Mouse (Mus musculus): ENCODE data around the gene Gm13285. TPM values are rescaled to one million over a fixed set of nuclear protein-coding genes. Genes with fewer than 3 reads are reported as not detected.
"Not testable (repeated sequence)": the region's sequence is repeated elsewhere in the genome, so short reads cannot be mapped to it uniquely, and the experiment has no call there.

Gene Gm13285
- polyA plus RNA-seq, 1 experiment from 2014 or later, result 0.17 TPM

DNA sequence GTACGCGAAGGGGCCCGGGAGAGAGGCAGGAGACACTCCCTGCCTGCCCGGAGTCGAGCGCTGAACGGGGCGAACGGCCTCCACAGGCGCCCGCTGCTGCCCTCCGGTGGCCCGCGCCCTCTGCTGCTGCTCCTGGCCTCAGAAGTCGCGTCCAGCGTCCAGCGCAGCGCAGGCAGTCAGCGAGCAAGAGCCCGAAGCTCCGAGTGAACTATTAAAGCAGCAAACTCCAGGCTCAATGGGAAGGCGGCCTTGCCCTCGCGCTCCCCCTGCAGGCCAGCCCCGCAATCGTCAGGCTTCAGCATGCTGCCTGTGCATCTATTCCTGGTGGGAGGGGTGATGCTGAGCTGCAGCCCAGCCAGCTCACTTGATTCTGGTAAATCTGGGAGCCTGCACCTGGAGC lies 14.1 kb upstream of the Gm13285 start, which contains the start of gene Gm13276:
Gm13276 (plus strand) TSS at position 301 of the 400 bp plus-strand sequence.
- H3K27ac ChIP-seq (replicated peaks; ENCODE audit: low read depth, low read length); H3K4me3 ChIP-seq (replicated peaks; ENCODE audit: low read depth, low read length); ATAC-seq (ENCODE audit: low FRiP score, low TSS enrichment); H3K4me2 ChIP-seq (ENCODE audit: low read length); H3K36me3 ChIP-seq (ENCODE audit: control insufficient read depth, insufficient read depth, low read length); H3K9me3 ChIP-seq (ENCODE audit: control insufficient read depth, low read length); H3K9ac ChIP-seq (replicated peaks; ENCODE audit: low read length); H3K4me1 ChIP-seq (ENCODE audit: control insufficient read depth, insufficient read depth, low read length); H3K27me3 ChIP-seq (ENCODE audit: control insufficient read depth, insufficient read depth, low read length); DNase-seq: not testable (repeated sequence)
- WGBS, result no CpG with 5 or more reads among the region's 27 CpGs

DNA sequence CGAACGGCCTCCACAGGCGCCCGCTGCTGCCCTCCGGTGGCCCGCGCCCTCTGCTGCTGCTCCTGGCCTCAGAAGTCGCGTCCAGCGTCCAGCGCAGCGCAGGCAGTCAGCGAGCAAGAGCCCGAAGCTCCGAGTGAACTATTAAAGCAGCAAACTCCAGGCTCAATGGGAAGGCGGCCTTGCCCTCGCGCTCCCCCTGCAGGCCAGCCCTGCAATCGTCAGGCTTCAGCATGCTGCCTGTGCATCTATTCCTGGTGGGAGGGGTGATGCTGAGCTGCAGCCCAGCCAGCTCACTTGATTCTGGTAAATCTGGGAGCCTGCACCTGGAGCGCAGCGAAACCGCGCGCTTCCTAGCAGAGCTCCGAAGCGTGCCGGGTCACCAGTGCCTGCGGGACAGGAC lies 11.1 kb upstream of the Gm13285 start, which contains the start of gene Gm13277:
Gm13277 (plus strand) TSS at position 231 of the 400 bp plus-strand sequence.
- not testable (repeated sequence) for H3K27ac ChIP-seq (replicated peaks; ENCODE audit: low read depth, low read length); H3K9me3 ChIP-seq (ENCODE audit: control insufficient read depth, low read length); ATAC-seq (ENCODE audit: low FRiP score, low TSS enrichment); H3K36me3 ChIP-seq (ENCODE audit: control insufficient read depth, insufficient read depth, low read length); H3K27me3 ChIP-seq (ENCODE audit: control insufficient read depth, insufficient read depth, low read length); H3K4me2 ChIP-seq (ENCODE audit: low read length); H3K4me3 ChIP-seq (replicated peaks; ENCODE audit: low read depth, low read length); H3K4me1 ChIP-seq (ENCODE audit: control insufficient read depth, insufficient read depth, low read length); H3K9ac ChIP-seq (replicated peaks; ENCODE audit: low read length); DNase-seq
- WGBS, result 0% methylated on average over 4 of the region's 28 CpGs

DNA sequence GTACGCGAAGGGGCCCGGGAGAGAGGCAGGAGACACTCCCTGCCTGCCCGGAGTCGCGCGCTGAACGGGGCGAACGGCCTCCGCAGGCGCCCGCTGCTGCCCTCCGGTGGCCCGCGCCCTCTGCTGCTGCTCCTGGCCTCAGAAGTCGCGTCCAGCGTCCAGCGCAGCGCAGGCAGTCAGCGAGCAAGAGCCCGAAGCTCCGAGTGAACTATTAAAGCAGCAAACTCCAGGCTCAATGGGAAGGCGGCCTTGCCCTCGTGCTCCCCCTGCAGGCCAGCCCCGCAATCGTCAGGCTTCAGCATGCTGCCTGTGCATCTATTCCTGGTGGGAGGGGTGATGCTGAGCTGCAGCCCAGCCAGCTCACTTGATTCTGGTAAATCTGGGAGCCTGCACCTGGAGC lies 8.2 kb upstream of the Gm13285 start, which contains the start of gene Gm13278:
Gm13278 (plus strand) TSS at position 301 of the 400 bp plus-strand sequence.
- H3K4me1 ChIP-seq (ENCODE audit: control insufficient read depth, insufficient read depth, low read length); H3K27me3 ChIP-seq (ENCODE audit: control insufficient read depth, insufficient read depth, low read length); H3K9ac ChIP-seq (replicated peaks; ENCODE audit: low read length); H3K27ac ChIP-seq (replicated peaks; ENCODE audit: low read depth, low read length); H3K4me3 ChIP-seq (replicated peaks; ENCODE audit: low read depth, low read length); H3K36me3 ChIP-seq (ENCODE audit: control insufficient read depth, insufficient read depth, low read length); ATAC-seq (ENCODE audit: low FRiP score, low TSS enrichment); H3K9me3 ChIP-seq (ENCODE audit: control insufficient read depth, low read length); H3K4me2 ChIP-seq (ENCODE audit: low read length); DNase-seq: not testable (repeated sequence)
- WGBS, result no CpG with 5 or more reads among the region's 28 CpGs

DNA sequence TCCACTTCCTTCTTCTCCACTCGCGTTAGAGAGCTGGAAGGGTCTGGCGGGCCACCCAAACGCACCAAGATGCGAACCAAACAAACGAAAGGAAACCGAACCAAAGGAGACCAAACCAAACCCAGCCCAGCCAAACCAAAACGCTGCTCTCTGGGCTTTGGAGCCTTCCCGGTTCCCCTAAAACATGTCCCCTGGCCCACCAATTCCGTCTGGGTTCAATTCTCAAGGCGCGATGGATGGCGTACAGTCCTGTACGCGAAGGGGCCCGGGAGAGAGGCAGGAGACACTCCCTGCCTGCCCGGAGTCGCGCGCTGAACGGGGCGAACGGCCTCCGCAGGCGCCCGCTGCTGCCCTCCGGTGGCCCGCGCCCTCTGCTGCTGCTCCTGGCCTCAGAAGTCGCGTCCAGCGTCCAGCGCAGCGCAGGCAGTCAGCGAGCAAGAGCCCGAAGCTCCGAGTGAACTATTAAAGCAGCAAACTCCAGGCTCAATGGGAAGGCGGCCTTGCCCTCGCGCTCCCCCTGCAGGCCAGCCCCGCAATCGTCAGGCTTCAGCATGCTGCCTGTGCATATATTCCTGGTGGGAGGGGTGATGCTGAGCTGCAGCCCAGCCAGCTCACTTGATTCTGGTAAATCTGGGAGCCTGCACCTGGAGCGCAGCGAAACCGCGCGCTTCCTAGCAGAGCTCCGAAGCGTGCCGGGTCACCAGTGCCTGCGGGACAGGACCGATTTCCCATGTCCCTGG lies 5.4 kb upstream of the Gm13285 start, which contains the start of gene Gm13275:
Gm13275 (plus strand) TSS at position 552 of the 740 bp plus-strand sequence.
- not testable (repeated sequence) for H3K27ac ChIP-seq (replicated peaks; ENCODE audit: low read depth, low read length); ATAC-seq (ENCODE audit: low FRiP score, low TSS enrichment); H3K9ac ChIP-seq (replicated peaks; ENCODE audit: low read length); H3K4me1 ChIP-seq (ENCODE audit: control insufficient read depth, insufficient read depth, low read length); H3K27me3 ChIP-seq (ENCODE audit: control insufficient read depth, insufficient read depth, low read length); H3K9me3 ChIP-seq (ENCODE audit: control insufficient read depth, low read length); H3K4me3 ChIP-seq (replicated peaks; ENCODE audit: low read depth, low read length); DNase-seq; H3K36me3 ChIP-seq (ENCODE audit: control insufficient read depth, insufficient read depth, low read length); H3K4me2 ChIP-seq (ENCODE audit: low read length)
- 0% methylated on average over 10 of the region's 52 CpGs for WGBS

DNA sequence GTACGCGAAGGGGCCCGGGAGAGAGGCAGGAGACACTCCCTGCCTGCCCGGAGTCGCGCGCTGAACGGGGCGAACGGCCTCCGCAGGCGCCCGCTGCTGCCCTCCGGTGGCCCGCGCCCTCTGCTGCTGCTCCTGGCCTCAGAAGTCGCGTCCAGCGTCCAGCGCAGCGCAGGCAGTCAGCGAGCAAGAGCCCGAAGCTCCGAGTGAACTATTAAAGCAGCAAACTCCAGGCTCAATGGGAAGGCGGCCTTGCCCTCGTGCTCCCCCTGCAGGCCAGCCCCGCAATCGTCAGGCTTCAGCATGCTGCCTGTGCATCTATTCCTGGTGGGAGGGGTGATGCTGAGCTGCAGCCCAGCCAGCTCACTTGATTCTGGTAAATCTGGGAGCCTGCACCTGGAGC lies 2.4 kb upstream of the Gm13285 start, which contains the start of gene Gm13279:
Gm13279 (plus strand) TSS at position 301 of the 400 bp plus-strand sequence.
- not testable (repeated sequence) for H3K36me3 ChIP-seq (ENCODE audit: control insufficient read depth, insufficient read depth, low read length); H3K4me3 ChIP-seq (replicated peaks; ENCODE audit: low read depth, low read length); H3K4me1 ChIP-seq (ENCODE audit: control insufficient read depth, insufficient read depth, low read length); H3K27ac ChIP-seq (replicated peaks; ENCODE audit: low read depth, low read length); H3K9me3 ChIP-seq (ENCODE audit: control insufficient read depth, low read length); H3K4me2 ChIP-seq (ENCODE audit: low read length); H3K27me3 ChIP-seq (ENCODE audit: control insufficient read depth, insufficient read depth, low read length); ATAC-seq (ENCODE audit: low FRiP score, low TSS enrichment); H3K9ac ChIP-seq (replicated peaks; ENCODE audit: low read length); DNase-seq
- WGBS, result no CpG with 5 or more reads among the region's 28 CpGs

DNA sequence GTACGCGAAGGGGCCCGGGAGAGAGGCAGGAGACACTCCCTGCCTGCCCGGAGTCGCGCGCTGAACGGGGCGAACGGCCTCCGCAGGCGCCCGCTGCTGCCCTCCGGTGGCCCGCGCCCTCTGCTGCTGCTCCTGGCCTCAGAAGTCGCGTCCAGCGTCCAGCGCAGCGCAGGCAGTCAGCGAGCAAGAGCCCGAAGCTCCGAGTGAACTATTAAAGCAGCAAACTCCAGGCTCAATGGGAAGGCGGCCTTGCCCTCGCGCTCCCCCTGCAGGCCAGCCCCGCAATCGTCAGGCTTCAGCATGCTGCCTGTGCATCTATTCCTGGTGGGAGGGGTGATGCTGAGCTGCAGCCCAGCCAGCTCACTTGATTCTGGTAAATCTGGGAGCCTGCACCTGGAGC lies 3.5 kb downstream of the Gm13285 start, which contains the start of gene Gm13287:
Gm13287 (plus strand) TSS at position 301 of the 400 bp plus-strand sequence.
- H3K9me3 ChIP-seq (ENCODE audit: control insufficient read depth, low read length), result not testable (repeated sequence)

DNA sequence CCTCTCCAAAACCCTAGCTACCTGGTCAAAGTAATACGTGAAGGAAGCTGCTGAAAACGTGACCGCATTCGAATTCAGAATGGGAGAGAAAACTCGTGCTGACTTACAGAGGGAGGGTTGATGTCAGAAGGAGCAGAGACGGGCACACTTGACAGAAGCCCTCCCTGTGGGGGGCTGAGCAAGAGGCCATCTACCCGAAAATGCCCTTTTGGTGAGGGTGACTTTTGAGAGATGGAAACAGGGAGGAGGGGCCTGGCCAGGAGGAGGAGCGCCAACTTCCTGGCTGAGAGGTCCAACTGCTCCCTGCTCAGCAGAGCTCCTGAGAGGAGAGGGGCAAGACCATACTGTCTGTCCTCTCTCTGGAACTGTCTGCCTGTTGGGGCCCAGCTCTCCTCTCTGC lies 5.8 kb downstream of the Gm13285 start, which contains the start of gene Gm13288:
Gm13288 (plus strand) TSS at position 301 of the 400 bp plus-strand sequence.
- H3K4me1 ChIP-seq (ENCODE audit: control insufficient read depth, insufficient read depth, low read length); H3K9me3 ChIP-seq (ENCODE audit: control insufficient read depth, low read length); DNase-seq; H3K9ac ChIP-seq (replicated peaks; ENCODE audit: low read length); ATAC-seq (ENCODE audit: low FRiP score, low TSS enrichment); H3K36me3 ChIP-seq (ENCODE audit: control insufficient read depth, insufficient read depth, low read length); H3K27ac ChIP-seq (replicated peaks; ENCODE audit: low read depth, low read length); H3K27me3 ChIP-seq (ENCODE audit: control insufficient read depth, insufficient read depth, low read length): not testable (repeated sequence)
- Histone ChIP-seq H3K4me2 (ENCODE audit: low read length) (peak within 1 kb of the TSS; percentile 38), H3K4me3 (replicated peaks; ENCODE audit: low read depth, low read length) (0 out of 2 replicates have a peak within 1 kb of the TSS, but pooled peaks have one; percentile 14)
- no CpG with 5 or more reads among the region's 8 CpGs for WGBS

More for the DNA sequence above, 3.5 kb downstream of the Gm13285 start, which contains the start of gene Gm13287:
- not testable (repeated sequence) for H3K4me1 ChIP-seq (ENCODE audit: control insufficient read depth, insufficient read depth, low read length); H3K4me2 ChIP-seq (ENCODE audit: low read length); H3K27me3 ChIP-seq (ENCODE audit: control insufficient read depth, insufficient read depth, low read length); H3K9ac ChIP-seq (replicated peaks; ENCODE audit: low read length); DNase-seq; H3K36me3 ChIP-seq (ENCODE audit: control insufficient read depth, insufficient read depth, low read length); H3K27ac ChIP-seq (replicated peaks; ENCODE audit: low read depth, low read length); H3K4me3 ChIP-seq (replicated peaks; ENCODE audit: low read depth, low read length); ATAC-seq (ENCODE audit: low FRiP score, low TSS enrichment)
- no CpG with 5 or more reads among the region's 29 CpGs for WGBS

DNA sequence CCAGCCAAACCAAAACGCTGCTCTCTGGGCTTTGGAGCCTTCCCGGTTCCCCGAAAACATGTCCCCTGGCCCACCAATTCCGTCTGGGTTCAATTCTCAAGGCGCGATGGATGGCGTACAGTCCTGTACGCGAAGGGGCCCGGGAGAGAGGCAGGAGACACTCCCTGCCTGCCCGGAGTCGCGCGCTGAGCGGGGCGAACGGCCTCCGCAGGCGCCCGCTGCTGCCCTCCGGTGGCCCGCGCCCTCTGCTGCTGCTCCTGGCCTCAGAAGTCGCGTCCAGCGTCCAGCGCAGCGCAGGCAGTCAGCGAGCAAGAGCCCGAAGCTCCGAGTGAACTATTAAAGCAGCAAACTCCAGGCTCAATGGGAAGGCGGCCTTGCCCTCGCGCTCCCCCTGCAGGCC lies 6.3 kb downstream of the Gm13285 start:
- 0 out of 2 replicates have a peak overlapping the region, but pooled peaks have one; percentile 14 for H3K4me3 ChIP-seq (replicated peaks; ENCODE audit: low read depth, low read length)
- ATAC-seq (ENCODE audit: low FRiP score, low TSS enrichment); H3K27ac ChIP-seq (replicated peaks; ENCODE audit: low read depth, low read length): not testable (repeated sequence)

More for the DNA sequence above, 6.3 kb downstream of the Gm13285 start:
- H3K4me1 ChIP-seq (ENCODE audit: control insufficient read depth, insufficient read depth, low read length); H3K9ac ChIP-seq (replicated peaks; ENCODE audit: low read length); DNase-seq; H3K9me3 ChIP-seq (ENCODE audit: control insufficient read depth, low read length); H3K36me3 ChIP-seq (ENCODE audit: control insufficient read depth, insufficient read depth, low read length); H3K27me3 ChIP-seq (ENCODE audit: control insufficient read depth, insufficient read depth, low read length): not testable (repeated sequence)
- H3K4me2 ChIP-seq (ENCODE audit: low read length), result peak overlapping the region; percentile 38
- 0% methylated on average over 3 of the region's 34 CpGs for whole genome bisulfite sequencing
